Mouse (Mus musculus): ENCODE results near the gene Vav2. TPM values are rescaled to one million over a fixed set of nuclear protein-coding genes. Genes with fewer than 3 reads are reported as not detected.

The Vav2 gene
- polyA plus RNA-seq, 1 experiment from 2014 or later, result 8.8 TPM

- peaks cover 41% of the 10 kb centered on the region for H3K4me1 ChIP-seq
- no peaks in the 10 kb centered on the region for H3K9me3 ChIP-seq (replicated peaks)
- no peaks in the 10 kb centered on the region for H3K36me3 ChIP-seq (ENCODE audit: poor library complexity, severe bottlenecking)
- H3K4me3 ChIP-seq, result no peak overlapping the region
- WGBS, result 27% methylated on average over 4 of the region's 4 CpGs
- H3K4me2 ChIP-seq, result no peak overlapping the region
- H3K27me3 ChIP-seq, result no peaks in the 10 kb centered on the region
- no peak overlapping the region for H3K27ac ChIP-seq
- no peak overlapping the region for H3K9ac ChIP-seq
- ATAC-seq, result no peak
Observed at GRCm38 (mm10) chr2:27377876-27378275, 49.0 kb downstream of the Vav2 start.

GRCm38 (mm10) chr2:27377164-27377563 is 49.7 kb downstream of the Vav2 start:
- no peak overlapping the region for H3K4me2 ChIP-seq
- H3K9me3 ChIP-seq (replicated peaks), result no peaks in the 10 kb centered on the region
- H3K4me3 ChIP-seq, result no peak overlapping the region
- no peaks in the 10 kb centered on the region for H3K27me3 ChIP-seq
- no peak overlapping the region for H3K9ac ChIP-seq
- ATAC-seq, result no peak
- no peak overlapping the region for H3K27ac ChIP-seq
- H3K36me3 ChIP-seq (ENCODE audit: poor library complexity, severe bottlenecking), result no peaks in the 10 kb centered on the region
- WGBS, result 17% methylated on average over 8 of the region's 8 CpGs
- peaks cover 41% of the 10 kb centered on the region for H3K4me1 ChIP-seq

- WGBS, result 10% methylated on average over 3 of the region's 3 CpGs
- peaks cover 41% of the 10 kb centered on the region for H3K4me1 ChIP-seq
- no peaks in the 10 kb centered on the region for H3K27me3 ChIP-seq
- no peak for ATAC-seq
- no peak overlapping the region for H3K9ac ChIP-seq
- H3K9me3 ChIP-seq (replicated peaks), result no peaks in the 10 kb centered on the region
- H3K4me2 ChIP-seq, result no peak overlapping the region
- no peaks in the 10 kb centered on the region for H3K36me3 ChIP-seq (ENCODE audit: poor library complexity, severe bottlenecking)
- H3K27ac ChIP-seq, result no peak overlapping the region
- no peak overlapping the region for H3K4me3 ChIP-seq
Observed at GRCm38 (mm10) chr2:27375141-27375540, 51.7 kb downstream of the Vav2 start.

GRCm38 (mm10) chr2:27373349-27373748 is 53.5 kb downstream of the Vav2 start:
- 45% methylated on average over 12 of the region's 12 CpGs for WGBS
- Histone ChIP-seq H3K27me3 (no peaks in the 10 kb centered on the region), H3K9ac (no peak overlapping the region), H3K4me3 (no peak overlapping the region), H3K36me3 (ENCODE audit: poor library complexity, severe bottlenecking) (no peaks in the 10 kb centered on the region), H3K4me1 (peaks cover 38% of the 10 kb centered on the region), H3K9me3 (replicated peaks) (no peaks in the 10 kb centered on the region), H3K4me2 (no peak overlapping the region), H3K27ac (no peak overlapping the region)
- ATAC-seq, result no peak

DNA sequence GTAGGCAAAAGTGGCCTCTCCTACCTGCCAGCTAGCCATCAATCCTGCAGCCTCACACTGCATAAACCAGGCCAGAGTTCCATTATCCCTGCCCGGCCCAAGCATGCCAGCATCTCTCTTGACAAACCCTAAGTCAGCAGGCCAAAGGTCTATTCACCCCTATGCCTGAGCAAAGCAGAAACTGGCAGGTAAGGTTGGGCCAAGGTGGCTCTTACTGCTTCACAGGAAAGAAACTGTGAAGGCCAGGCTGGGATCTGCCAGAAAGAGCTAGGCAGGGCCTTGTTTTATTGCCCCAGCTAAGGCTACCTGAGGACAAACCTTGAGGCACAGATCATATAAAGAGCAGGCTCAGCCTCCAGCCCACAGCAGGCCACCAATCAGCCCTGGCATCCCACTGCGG is 55.4 kb downstream of the Vav2 start:
- peaks cover 19% of the 10 kb centered on the region for H3K4me1 ChIP-seq
- H3K27me3 ChIP-seq, result no peaks in the 10 kb centered on the region
- no peaks in the 10 kb centered on the region for H3K9me3 ChIP-seq (replicated peaks)
- H3K9ac ChIP-seq, result 0 out of 2 replicates have a peak overlapping the region, but pooled peaks have one; percentile 8
- H3K27ac ChIP-seq, result no peak overlapping the region
- ATAC-seq, result no peak
- WGBS, result 81% methylated on average over 2 of the region's 2 CpGs
- no peaks in the 10 kb centered on the region for H3K36me3 ChIP-seq (ENCODE audit: poor library complexity, severe bottlenecking)
- no peak overlapping the region for H3K4me2 ChIP-seq
- no peak overlapping the region for H3K4me3 ChIP-seq

GRCm38 (mm10) chr2:27368980-27369379 is 57.9 kb downstream of the Vav2 start:
- H3K4me2 ChIP-seq, result no peak overlapping the region
- H3K9ac ChIP-seq, result no peak overlapping the region
- 80% methylated on average over 8 of the region's 8 CpGs for WGBS
- H3K36me3 ChIP-seq (ENCODE audit: poor library complexity, severe bottlenecking), result no peaks in the 10 kb centered on the region
- no peak overlapping the region for H3K27ac ChIP-seq
- no peak overlapping the region for H3K4me3 ChIP-seq
- no peak for ATAC-seq
- H3K4me1 ChIP-seq, result no peaks in the 10 kb centered on the region
- no peaks in the 10 kb centered on the region for H3K27me3 ChIP-seq
- no peaks in the 10 kb centered on the region for H3K9me3 ChIP-seq (replicated peaks)

DNA sequence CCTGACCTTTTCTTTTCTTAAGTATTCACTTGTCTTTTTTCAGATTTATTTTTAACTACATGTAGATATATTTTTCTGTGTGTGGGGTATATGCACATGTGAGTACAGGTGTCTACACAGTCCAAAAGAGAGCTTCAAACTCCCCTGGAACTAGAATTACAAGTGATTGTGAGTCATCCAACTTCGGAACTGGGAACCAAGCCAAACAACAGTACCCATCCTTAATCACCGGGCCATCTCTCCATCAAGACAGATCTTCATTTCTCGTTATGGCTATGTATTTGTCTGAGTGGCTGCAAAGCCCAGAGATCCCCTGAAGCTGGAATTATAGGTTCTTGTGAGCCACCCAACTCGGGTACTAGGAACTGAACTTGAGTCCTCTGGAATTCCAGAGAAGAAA is 61.5 kb downstream of the Vav2 start:
- no peak for ATAC-seq
- Histone ChIP-seq H3K9me3 (replicated peaks) (no peaks in the 10 kb centered on the region), H3K4me3 (no peak overlapping the region), H3K27ac (no peak overlapping the region), H3K4me1 (peaks cover 16% of the 10 kb centered on the region), H3K27me3 (no peaks in the 10 kb centered on the region), H3K4me2 (no peak overlapping the region), H3K36me3 (ENCODE audit: poor library complexity, severe bottlenecking) (no peaks in the 10 kb centered on the region), H3K9ac (no peak overlapping the region)
- WGBS, result 80% methylated on average over 4 of the region's 4 CpGs

DNA sequence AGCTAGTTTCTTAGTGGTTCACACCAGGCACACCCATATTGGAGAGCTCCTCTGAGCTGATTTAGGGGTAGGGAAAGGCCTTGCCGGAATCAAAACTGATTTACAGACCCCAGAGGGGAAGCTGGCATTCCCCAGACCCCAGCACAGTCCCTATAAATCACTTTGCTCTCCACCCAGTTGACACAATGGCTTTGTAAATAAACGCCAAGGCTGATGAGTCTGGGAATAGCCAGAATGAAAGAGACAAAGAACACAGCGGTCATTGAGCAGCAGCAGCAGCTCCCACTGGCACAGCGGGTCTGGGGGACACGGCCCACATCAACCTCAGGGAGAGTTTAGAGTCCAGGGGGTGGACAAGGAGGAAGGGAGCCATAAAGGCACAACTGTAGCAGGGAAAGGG is 65.0 kb downstream of the Vav2 start:
- no peak overlapping the region for H3K27ac ChIP-seq
- WGBS, result 33% methylated on average over 5 of the region's 5 CpGs
- peaks cover 27% of the 10 kb centered on the region for H3K4me1 ChIP-seq
- H3K27me3 ChIP-seq, result no peaks in the 10 kb centered on the region
- no peaks in the 10 kb centered on the region for H3K9me3 ChIP-seq (replicated peaks)
- no peak overlapping the region for H3K4me2 ChIP-seq
- H3K4me3 ChIP-seq, result no peak overlapping the region
- no peaks in the 10 kb centered on the region for H3K36me3 ChIP-seq (ENCODE audit: poor library complexity, severe bottlenecking)
- no peak for ATAC-seq
- H3K9ac ChIP-seq, result no peak overlapping the region

GRCm38 (mm10) chr2:27358461-27358860 is 68.4 kb downstream of the Vav2 start:
- Histone ChIP-seq H3K27ac (no peak overlapping the region), H3K4me3 (no peak overlapping the region), H3K27me3 (no peaks in the 10 kb centered on the region), H3K9ac (no peak overlapping the region), H3K4me1 (peaks cover 41% of the 10 kb centered on the region), H3K36me3 (ENCODE audit: poor library complexity, severe bottlenecking) (no peaks in the 10 kb centered on the region), H3K9me3 (replicated peaks) (no peaks in the 10 kb centered on the region), H3K4me2 (no peak overlapping the region)
- 57% methylated on average over 2 of the region's 2 CpGs for WGBS
- ATAC-seq, result no peak

GRCm38 (mm10) chr2:27355684-27356083 is 71.1 kb downstream of the Vav2 start:
- peaks cover 26% of the 10 kb centered on the region for H3K4me1 ChIP-seq

GRCm38 (mm10) chr2:27354610-27355211 is 72.1 kb downstream of the Vav2 start:
- no peak overlapping the region; the same call in 1 of the 2 replicates for H3K27ac ChIP-seq
- no peak overlapping the region for H3K9ac ChIP-seq
- H3K4me2 ChIP-seq, result no peak overlapping the region
- H3K4me3 ChIP-seq, result no peak overlapping the region
- no peak for ATAC-seq
- peaks cover 18% of the 10 kb centered on the region for H3K36me3 ChIP-seq (ENCODE audit: poor library complexity, severe bottlenecking)
- 0 out of 2 replicates have a peak, but pooled peaks cover 5% of the 10 kb centered on the region for H3K9me3 ChIP-seq (replicated peaks)
- WGBS, result 82% methylated on average over 6 of the region's 6 CpGs
- H3K4me1 ChIP-seq, result peaks cover 20% of the 10 kb centered on the region
- H3K27me3 ChIP-seq, result no peaks in the 10 kb centered on the region

More at GRCm38 (mm10) chr2:27355684-27356083, 71.1 kb downstream of the Vav2 start:
- Histone ChIP-seq H3K9ac (no peak overlapping the region), H3K4me2 (no peak overlapping the region), H3K4me3 (no peak overlapping the region), H3K9me3 (replicated peaks) (0 out of 2 replicates have a peak, but pooled peaks cover 5% of the 10 kb centered on the region), H3K36me3 (ENCODE audit: poor library complexity, severe bottlenecking) (peaks cover 8% of the 10 kb centered on the region), H3K27me3 (no peaks in the 10 kb centered on the region), H3K27ac (no peak overlapping the region)
- 57% methylated on average over 4 of the region's 4 CpGs for WGBS
- no peak for ATAC-seq

DNA sequence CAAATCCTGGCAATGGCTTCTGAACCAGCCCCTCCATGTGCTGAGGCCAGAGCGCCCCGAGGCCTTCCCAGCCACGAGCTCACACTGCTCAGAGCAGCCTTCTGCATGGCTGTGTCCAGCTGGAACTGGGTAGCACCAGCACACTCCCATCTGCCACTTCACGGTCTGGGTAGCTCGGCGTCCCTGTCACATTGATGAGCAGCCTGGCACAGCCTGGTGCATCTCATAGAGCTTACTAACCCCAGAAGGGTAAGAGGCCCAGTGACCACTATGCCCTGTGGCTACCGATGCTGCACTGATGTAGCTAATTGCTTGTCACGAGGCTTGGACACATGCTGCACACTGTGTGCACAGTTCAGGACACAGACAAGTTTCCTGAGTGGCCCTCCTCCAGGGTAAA is 74.1 kb downstream of the Vav2 start:
- 84% methylated on average over 8 of the region's 8 CpGs for WGBS
- peaks cover 21% of the 10 kb centered on the region for H3K36me3 ChIP-seq (ENCODE audit: poor library complexity, severe bottlenecking)
- no peak overlapping the region for H3K27ac ChIP-seq
- ATAC-seq, result 0 out of 2 replicates have a peak, but pooled peaks have one; percentile 53
- 0 out of 2 replicates have a peak, but pooled peaks cover 5% of the 10 kb centered on the region for H3K9me3 ChIP-seq (replicated peaks)
- H3K4me2 ChIP-seq, result no peak overlapping the region
- no peak overlapping the region for H3K4me3 ChIP-seq
- H3K9ac ChIP-seq, result no peak overlapping the region
- H3K4me1 ChIP-seq, result peaks cover 13% of the 10 kb centered on the region
- no peaks in the 10 kb centered on the region for H3K27me3 ChIP-seq

DNA sequence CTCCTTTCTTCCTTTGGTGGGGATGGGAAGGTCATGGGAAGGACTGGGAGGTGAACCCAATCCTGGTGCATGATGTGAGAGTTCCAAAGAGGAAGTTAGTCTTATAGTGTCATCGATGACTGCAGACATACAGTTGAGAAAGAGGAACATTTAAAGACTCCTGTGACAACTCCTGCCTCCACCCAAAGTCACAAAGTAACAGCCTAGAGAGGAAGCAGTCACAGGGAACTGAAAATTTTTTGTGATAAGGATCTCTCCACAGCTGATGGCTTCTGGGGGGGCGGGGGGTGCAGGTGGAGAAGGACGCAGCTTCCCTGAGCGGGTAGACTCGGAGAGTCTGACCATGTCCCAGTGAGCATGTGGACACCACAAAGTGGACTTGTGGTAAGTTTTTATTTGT is 76.5 kb downstream of the Vav2 start:
- Histone ChIP-seq H3K36me3 (ENCODE audit: poor library complexity, severe bottlenecking) (peaks cover 21% of the 10 kb centered on the region), H3K9me3 (replicated peaks) (0 out of 2 replicates have a peak, but pooled peaks cover 5% of the 10 kb centered on the region), H3K27ac (no peak overlapping the region), H3K4me1 (peaks cover 3% of the 10 kb centered on the region), H3K4me3 (no peak overlapping the region), H3K4me2 (no peak overlapping the region), H3K9ac (no peak overlapping the region), H3K27me3 (no peaks in the 10 kb centered on the region)
- no peak for ATAC-seq
- WGBS, result 97% methylated on average over 5 of the region's 5 CpGs

Measured in forebrain, embryonic 13.5 days (tissue).